In the genomic region with DNA sequence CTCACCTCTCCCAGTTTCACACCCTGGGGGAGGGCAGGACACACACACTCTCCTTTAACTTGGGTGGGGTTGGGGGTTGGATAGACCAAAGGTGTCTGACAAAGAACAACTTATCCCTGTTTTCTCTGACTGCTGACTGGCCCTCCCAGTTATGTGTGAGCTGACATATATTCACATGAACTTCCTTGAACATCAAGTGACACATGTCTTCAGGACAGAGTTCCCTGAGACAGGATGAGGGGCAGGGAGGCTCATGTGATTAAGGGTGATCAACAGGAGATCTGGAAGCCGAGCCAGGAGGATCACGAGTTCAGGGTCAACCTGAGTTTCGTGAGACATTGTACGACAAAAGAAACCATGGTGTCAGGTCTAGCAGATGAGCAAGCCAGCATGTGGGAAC, we compare ENCODE assay signal across 16 mouse cellular contexts.
"Had no signal": no experiment of that assay in that cellular context is flagged by ENCODE, and none has a peak within 500 bp of the region (broad histone marks: within the 10 kb centered on the region; RNA-seq: fewer than 3 reads in every experiment).

No protein-coding gene starts in this region.

- H3K4me3 ChIP-seq: midbrain, embryonic 10.5 days; midbrain, embryonic 12.5 days; myocyte; neural tube, embryonic 13.5 days; neural tube, embryonic 15.5 days had no signal

- H3K4me2 ChIP-seq: lung, embryonic 14.5 days; midbrain, embryonic 12.5 days; neural tube, embryonic 13.5 days; neural tube, embryonic 15.5 days had no signal

- H3K36me3 ChIP-seq: midbrain, embryonic 10.5 days; midbrain, embryonic 12.5 days; neural tube, embryonic 13.5 days; neural tube, embryonic 15.5 days had no signal

- DNase-seq: lung, adult 18-20 months; lung, embryonic 14.5 days; lung, postnatal 10 days; lung, postnatal 4 days; midbrain, embryonic 14.5 days; right cerebral cortex, postnatal 14 days; spleen, adult 18-20 months; thymus, adult 18-20 months; thymus, postnatal 25 days; thymus, postnatal 4 days had no signal

- H3K4me1 ChIP-seq: midbrain, embryonic 10.5 days; midbrain, embryonic 12.5 days; neural tube, embryonic 13.5 days; neural tube, embryonic 15.5 days had no signal

- H3K27me3 ChIP-seq: midbrain, embryonic 12.5 days; neural tube, embryonic 13.5 days; neural tube, embryonic 15.5 days had no signal

- H3K9ac ChIP-seq: lung, embryonic 14.5 days; midbrain, embryonic 12.5 days; neural tube, embryonic 13.5 days; neural tube, embryonic 15.5 days had no signal

- H3K27ac ChIP-seq: midbrain, embryonic 10.5 days; midbrain, embryonic 12.5 days; neural tube, embryonic 13.5 days; neural tube, embryonic 15.5 days had no signal

- ATAC-seq: midbrain, embryonic 16.5 days had no signal

- H3K9me3 ChIP-seq: midbrain, embryonic 10.5 days; midbrain, embryonic 12.5 days; neural tube, embryonic 13.5 days; neural tube, embryonic 15.5 days had no signal
